Mouse (Mus musculus) layer of hippocampus, adult 9-11 months (tissue): ENCODE data around the gene Lmnb2.

Experiments used
- DNase-seq: peaks from one replicate; pipeline ENCODE4 v3.0.0; 2022

The Lmnb2 gene

GRCm38 (mm10) chr10:80928586-80929298 lies 10.7 kb upstream of the Lmnb2 start:
- DNase-seq, result peak; percentile 89

GRCm38 (mm10) chr10:80925472-80925871 lies 7.4 kb upstream of the Lmnb2 start:
- DNase-seq, result no peak

DNA sequence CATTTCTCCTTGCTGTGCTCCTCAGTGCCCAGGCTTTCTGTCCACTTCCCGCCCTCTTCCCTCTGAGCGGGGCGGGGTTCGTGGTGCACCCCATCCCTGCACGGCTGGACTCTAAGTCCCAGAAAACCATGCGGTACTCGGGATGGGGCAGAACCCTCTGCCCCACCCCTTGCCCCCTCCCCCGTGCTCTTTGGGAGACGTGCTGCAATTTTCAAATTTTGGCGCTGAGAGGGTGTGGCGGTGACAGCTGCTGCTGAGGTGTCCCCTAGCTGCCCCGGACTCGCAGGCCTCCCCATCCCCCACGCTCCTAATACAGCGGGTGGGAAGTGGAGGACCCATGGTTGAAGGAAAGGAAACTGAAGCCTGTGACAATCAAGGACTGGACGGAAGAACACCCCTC lies 3.9 kb upstream of the Lmnb2 start:
- no peak for DNase-seq

- no peak for DNase-seq
Observed at GRCm38 (mm10) chr10:80917336-80917778, 688 bp downstream of the Lmnb2 start.

DNA sequence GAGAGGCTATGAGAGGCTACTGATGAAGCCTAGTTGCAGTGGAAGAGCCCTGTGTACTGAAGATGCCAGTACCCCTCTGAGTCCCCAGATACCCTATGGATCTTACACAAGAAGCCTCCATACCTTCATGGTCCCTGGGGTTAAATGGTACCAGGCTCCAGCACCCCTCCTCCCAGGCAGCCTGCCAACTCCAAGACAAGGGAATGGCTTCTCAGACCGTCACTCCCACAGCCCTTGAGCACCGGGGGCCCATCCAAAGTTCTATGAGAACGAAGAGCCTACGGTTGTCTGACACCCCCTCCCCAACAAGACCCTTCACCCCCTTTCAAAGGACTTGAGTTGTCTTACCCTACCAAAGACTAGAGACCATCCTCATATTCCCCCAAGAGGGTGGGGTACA lies 2.3 kb downstream of the Lmnb2 start:
- no peak for DNase-seq

GRCm38 (mm10) chr10:80915260-80915659 lies 2.8 kb downstream of the Lmnb2 start:
- DNase-seq, result no peak

GRCm38 (mm10) chr10:80914253-80914656 lies 3.8 kb downstream of the Lmnb2 start:
- no peak for DNase-seq

DNA sequence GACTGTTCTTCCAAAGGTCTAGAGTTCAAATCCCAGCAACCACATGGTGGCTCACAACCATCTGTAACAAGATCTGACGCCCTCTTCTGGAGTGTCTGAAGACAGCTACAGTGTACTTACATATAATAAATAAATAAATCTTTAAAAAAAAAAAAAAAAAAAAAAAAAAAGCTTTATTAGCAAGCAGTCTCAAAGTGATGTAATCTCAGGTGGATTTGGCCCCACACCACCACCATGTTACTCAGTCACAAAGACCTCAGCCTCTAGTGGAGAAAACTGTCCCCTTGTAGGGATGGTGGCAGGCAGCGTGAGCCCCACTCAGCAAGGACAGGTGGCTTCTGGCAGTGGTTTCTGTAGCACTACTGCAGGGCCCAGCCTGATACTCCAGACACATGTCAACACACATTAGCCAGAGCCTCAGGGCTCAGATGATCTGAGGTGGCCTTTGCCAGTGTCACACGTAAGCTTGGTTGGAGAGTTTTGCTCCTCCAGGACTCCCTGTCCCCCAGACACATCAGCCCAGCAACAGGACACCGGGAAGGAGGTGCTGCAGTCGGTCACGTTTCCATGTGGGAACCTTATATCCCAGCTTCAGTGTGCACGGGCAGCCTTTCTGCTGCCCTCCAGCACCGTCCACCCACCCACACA lies 4.6 kb downstream of the Lmnb2 start:
- no peak for DNase-seq

DNA sequence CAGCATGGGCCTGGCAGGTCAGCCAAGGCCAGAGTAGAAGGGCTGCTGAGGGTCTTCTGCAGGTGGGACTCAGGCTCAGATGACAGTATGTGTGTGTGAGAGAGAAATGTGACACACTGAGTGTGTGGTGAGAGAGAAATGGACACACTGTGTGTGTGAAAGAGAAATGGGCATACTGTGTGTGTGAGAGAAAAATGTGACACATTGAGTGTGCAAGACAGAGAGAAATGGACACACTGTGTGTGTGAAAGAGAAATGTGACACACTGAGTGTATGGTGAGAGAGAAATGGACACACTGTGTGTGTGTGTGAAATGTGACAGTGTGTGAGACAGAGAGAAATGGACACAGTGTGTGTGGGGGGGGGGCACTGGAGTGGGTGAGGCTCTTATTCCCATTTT lies 6.2 kb downstream of the Lmnb2 start:
- DNase-seq, result no peak

- no peak for DNase-seq
Observed at GRCm38 (mm10) chr10:80911354-80911753, 6.7 kb downstream of the Lmnb2 start.

GRCm38 (mm10) chr10:80909375-80910162 lies 8.5 kb downstream of the Lmnb2 start:
- no peak for DNase-seq

DNA sequence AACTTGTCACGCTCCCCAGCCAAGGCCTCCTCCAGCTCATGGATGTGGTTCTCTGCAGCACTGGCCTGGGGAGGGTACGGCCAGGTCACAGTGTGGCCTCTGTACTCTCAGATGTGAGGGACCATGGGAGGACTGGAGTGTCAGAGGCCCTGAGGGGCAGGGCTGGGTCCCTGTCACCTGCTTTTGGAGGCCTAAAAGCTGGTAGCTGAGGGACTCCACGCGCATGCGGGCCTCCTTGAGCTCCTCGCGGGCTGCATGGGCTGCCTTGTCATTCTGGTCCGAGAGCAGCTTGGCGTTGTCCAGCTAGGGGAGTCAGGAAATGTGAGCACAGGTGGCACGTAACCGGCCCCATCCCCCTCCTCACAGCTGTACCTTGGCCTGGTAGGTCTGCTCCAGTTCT lies 13.3 kb downstream of the Lmnb2 start:
- no peak for DNase-seq

DNA sequence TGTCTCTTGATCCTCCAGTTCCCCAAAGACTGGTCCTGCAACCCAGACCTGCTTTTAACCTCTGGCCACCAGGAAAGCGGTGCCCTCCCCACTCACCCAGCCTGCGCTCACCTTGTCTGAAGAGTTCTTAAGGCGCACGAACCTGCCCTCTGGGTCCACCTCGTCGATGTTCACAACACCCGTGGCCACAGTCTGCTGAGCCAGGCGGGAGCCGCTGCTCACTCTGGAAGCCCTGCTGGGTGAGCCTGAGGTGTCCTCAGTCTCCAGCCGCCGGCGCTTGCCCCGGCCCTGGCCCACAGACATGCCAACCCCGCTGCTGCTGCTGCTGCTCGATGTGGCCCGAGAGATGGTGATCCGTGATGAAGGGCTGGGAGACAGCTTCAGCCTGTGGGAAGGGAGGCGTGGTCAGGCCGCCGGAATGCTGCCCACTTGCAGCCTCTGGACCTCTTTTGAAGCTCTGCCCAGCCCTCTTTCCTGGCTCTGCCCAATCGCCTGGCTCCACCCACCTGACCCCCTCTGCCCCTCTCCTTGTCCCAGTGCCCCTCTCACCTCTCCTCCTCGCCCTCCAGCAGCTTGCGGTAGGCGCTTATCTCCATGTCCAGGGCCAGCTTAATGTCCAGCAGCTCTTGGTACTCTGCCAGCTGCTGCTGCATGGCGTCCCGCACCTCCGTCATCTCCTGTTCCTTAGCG lies 13.9 kb downstream of the Lmnb2 start:
- DNase-seq, result no peak

DNA sequence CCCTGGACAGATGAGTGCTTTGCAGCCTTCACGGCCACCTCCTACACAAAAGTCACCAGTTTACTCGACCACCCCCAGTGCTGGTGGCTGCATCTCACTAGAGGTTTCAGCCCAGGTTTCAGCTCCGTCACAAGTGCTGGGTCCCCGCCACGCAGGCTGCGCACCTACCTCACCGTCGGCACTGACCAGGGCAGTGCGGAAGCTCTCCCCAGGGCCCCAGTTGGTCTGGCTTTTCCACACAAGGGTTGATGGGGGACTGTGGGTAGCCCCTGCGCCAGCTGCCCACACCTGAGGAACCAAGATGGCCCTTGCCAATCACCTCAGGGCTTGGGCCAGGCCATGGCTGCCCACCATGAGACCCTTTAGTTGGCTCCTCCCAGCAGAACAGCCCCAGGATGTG lies 14.8 kb downstream of the Lmnb2 start:
- DNase-seq, result no peak

GRCm38 (mm10) chr10:80902273-80902940 lies 15.6 kb downstream of the Lmnb2 start:
- no peak for DNase-seq

DNA sequence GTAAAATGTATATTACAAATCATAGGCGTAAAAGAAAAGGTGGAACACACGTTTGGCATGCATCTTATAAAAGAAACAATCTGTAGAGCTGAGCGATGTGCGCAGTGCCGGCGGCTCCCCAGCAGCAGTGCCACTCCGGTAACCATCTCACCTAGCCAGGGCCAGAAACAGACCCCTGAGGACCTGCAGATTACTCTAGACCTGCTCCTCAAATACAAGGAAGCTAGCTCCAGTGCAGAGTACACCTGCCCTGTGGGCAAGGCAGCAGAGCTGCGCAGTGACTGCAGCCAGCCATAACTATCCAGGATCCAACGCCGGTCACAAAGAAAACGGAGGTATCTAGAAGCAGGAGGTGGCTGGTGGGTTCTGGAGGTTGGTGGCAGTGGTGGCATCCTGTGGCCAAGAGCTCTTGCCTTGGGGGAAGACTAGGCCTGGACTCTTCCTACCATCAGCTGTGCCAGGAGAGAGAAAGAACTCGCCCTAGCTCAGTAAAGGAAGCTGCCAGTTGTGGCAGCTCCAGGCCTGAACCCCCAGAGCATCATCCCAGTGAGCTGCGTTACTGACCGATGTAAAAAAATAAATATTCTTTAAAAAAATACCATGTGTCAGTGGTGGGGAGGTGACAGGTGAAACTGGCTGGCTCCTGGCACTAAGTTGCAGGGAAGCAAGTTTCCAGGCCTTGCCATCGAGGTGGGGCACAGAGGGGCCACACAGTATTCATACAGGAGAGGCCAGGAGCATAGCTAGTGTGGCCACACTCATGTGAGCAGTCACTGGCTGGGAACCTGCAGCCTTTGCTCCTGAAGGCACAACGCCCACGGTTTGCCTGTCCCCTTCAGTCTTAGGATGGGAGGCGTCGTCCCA lies 16.4 kb downstream of the Lmnb2 start:
- DNase-seq, result no peak

DNA sequence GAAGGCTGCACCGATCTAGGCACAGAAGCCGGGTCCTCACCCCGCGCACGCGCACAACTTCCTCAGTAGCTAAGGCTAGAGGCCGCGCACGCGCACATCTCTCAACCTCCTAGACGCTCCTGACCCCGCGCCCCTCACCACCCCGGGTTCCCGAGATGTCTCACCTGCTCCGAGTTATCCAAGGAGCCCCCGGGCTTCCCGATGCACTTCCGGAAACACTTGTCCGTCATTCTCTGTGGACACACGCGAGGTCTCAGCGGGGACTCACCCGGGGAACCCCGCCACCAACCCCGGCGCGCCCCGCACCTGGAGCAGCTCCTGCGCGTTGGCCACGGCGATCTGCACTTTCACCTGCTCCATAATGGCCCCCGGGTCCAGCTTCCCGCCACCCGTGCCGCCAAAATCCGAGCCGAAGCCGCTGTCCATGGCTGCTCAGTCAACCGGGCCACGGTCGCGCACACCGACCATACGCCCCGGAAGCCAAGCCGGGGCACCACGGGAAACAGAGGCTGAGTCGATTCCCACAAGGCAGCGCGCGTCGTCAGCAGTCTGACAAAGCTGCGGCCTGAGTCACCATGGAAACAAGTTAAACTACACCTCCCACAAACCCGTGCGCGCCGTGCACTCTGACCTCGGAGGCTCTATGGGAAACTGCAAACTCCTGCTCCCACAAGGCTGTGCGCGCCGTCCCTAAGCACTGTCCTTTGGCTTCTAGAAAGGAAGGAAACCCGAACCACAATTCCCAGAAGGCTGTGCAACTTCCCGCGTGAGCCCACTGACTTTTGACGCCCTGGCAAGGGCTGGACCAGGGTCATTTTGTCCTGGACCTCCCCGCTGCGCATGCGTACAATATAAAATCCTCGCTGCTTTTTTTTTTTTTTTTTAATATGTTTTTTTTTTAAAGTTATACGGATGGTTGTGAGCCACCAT lies 17.5 kb downstream of the Lmnb2 start, which contains the start of gene Timm13:
TSS of gene Timm13 (minus strand) at position 652 of the 930 bp plus-strand sequence.
- DNase-seq, result peak; percentile 100

- no peak for DNase-seq
Observed at GRCm38 (mm10) chr10:80899591-80900317, 18.3 kb downstream of the Lmnb2 start.

DNA sequence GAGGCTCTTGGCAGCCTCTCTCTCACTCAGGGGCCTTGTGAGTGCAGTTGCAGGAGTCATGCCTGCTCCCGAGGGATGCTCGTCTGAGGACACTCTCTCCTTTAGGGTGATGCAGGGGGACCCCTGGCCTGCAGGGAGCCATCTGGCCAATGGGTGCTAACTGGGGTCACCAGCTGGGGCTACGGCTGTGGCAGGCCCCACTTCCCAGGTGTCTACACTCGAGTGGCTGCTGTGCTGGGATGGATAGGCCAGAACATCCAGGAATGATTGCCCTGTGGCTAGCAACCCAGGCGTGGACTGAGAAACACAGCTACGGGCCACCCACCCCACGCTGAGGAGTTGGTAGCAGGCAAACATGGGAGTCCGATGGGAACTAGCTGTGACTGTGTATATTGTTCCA lies 19.0 kb downstream of the Lmnb2 start:
- no peak for DNase-seq
